Mouse (Mus musculus): ENCODE results near the gene Dapk1.
"Not testable (repeated sequence)": the region's sequence is repeated elsewhere in the genome, so short reads cannot be mapped to it uniquely, and the experiment has no call there.

The Dapk1 gene

DNA sequence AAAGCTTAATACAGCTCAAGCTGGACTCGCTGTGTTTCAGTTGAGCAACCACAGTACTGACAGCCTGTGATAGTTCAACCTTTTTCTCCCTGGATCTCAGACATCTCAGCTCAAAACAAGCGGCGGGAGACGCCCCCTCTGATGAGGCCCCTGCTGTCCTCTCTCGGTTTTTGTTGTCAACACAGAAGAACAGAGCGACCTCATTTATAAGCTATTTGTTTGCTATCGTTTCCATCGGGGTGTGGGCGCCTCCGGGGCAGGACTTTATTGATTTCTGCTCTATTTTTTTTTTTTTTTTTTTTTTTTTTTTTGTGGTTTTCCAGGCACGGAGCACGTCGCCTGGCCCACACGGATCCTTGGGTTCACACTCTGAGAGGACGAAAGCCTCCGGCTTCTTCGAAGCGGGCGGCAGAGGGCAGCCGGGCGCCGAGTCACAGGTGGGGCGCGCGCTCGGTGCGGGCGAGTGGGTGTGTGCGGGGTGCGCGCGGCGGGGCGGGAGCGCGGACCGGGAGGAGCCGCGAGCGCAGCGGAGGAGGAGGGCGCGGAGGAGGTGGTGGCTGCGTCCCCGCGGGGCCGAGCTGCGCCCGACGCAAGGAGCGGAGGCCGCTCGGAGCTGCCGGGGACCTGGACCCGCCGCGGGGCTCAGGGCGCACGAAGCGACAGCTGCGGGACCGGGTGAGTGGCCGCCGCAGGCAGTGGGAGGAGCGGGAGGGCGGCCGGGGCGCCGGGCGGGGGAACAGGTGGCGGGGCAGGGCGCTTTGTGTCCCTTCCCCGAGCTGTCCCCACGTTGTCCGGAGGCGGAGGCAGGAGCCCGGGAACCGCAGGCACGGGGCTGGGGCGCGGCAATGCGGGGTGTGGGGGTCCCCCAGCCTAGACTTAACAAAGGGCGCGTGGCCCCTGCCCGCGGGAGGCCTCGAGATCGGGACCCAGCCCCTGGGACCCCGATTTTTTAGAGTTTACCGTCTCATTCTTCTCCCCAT, at the start of gene Dapk1:
Gene Dapk1 (plus strand): TSS at position 512 of the 980 bp plus-strand sequence.
- no peak for DNase-seq (ENCODE audit: low read depth)

DNA sequence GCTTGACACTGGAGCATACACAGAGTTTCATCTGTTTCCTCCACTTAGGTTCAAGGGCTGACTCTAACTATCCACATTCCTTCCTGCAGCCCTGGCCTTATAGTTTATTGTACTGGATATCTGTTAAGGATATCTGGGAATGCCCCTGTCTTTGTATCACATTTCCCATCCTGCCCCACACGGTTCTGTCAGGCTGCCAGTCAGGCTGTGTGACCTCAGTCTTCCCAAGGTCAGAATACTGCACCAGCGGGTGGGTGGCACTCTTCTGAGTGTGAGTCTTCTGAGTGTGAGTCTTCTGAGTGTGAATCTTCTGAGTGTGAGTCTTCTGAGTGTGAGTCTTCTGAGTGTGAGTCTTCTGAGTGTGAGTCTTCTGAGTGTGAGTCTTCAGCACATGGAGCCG, 48.4 kb upstream of the Dapk1 start:
- no peak for DNase-seq (ENCODE audit: low read depth)

DNA sequence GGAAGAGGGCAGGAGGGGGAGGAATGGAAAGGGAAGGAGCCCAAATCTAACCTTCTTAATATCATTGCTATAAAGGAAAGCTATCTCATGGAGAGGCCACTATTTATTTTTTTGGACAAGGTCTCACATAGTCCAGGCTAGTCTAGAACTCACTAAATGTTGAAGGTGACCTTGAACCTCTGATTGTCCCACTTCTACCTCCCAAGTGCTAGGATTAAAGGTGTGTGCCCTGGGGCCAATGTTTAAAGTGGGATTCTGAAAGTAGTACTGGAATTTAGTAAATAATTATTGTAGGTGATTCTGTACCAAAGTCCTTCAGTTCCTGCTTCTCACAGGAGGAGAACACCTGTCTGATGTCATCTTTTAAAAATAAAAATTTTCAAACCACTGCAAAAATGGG, 45.3 kb upstream of the Dapk1 start:
- DNase-seq (ENCODE audit: low read depth): no peak

DNA sequence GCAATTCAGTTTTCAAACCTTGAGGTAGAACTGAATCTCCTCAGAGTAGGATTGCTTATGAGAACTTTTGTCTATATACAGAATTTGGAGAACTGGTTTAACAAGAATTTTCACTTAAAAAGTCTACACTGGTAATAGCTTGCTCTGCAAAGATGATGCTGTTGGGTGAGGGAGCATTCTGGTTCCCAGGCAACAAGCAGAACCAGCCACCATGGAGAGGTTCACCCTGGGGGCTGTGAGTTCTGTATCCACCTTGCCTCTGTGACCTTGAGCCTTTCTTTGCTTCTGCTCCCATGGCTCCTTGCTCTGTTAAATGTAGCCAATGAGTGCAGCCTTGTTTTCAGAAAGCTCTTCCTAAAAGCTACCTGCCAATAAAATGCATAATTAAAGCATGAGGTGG, 44.8 kb upstream of the Dapk1 start:
- no peak for DNase-seq (ENCODE audit: low read depth)

DNA sequence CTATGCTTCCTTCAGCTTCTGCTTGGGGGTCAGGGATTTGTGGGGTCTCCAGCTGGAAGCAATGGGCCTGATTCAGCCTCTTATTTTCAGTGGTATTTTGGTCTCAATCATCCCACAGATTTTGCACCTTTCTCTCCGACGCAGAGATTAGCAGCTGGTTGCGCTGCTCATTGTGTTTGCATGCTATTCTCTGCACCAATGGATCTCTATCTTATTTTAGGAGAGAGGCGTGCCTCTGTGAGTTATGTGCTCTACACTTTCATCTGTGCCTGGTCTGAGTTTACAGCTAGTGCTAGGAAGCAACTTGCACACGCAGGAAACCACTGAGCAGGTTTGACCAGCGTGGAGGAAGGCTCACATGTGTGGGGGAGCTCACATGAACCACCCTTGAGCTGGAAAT, 37.4 kb upstream of the Dapk1 start:
- no peak for DNase-seq (ENCODE audit: low read depth)

DNA sequence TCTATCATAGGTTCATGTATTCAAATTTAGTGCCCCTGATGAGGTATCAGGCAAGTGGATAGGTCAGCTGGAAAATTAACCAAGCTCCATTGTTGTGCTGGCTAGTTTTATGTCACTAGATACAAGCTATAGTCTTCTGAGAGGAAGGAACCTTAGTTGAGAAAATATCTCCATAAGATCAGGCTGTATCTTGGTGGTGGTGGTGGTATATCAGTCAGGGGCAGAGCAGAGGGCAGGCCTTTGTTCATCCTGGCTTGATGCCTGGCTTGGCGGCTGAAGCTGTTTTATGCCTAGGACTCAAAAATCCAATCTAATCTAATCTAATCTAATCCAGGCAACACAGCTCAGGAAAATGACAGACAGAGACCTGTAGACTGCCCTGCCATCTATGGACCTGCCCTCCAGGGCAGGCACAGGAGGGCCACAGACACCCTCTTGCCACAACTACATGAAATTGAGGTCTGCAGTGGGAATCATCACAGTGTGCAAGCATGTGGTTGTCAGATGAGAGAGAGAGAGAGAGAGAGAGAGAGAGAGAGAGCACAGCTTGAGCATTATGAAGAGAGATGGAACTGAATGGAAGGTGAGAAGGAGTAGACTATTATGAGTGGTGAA, 32.7 kb upstream of the Dapk1 start:
- no peak for DNase-seq (ENCODE audit: low read depth)

DNA sequence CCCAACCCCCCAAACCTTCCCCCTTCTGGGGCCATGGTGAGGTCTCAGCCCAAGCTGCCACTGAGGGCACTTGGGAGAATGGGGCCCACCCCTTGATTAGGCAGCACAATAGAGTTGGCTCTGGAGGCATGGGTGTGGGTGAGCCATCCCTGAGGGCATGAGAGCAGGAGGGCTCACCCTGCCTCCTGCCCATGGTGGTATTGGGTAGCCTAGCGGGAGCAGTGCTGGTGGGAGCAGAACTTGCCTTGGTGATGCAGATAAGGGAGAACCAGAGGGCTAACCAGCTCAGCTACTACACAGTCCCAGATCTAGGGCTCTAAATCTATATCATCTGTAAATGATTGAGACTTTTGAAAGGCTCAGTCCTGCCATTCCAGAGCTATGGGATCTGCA, 32.2 kb upstream of the Dapk1 start:
- no peak for DNase-seq (ENCODE audit: low read depth)

DNA sequence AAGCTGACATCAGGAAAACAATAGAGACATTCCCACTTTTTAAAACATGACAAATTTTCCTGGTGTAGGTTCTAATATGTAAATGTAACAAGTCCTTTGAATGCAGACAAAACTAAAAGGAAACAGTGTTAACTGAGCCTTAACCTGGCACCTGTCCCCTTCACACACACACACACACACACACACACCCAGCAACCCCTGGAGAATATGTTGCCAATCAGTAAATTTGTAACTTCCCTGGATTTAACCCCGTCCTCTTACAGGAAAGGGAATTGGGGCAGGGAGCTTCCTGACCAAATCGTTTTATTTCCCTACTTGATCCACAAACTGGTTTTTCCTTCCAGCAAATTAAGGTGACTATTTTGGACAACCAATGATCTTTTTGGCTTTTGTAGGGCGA, 28.2 kb upstream of the Dapk1 start:
- no peak for DNase-seq (ENCODE audit: low read depth)

DNA sequence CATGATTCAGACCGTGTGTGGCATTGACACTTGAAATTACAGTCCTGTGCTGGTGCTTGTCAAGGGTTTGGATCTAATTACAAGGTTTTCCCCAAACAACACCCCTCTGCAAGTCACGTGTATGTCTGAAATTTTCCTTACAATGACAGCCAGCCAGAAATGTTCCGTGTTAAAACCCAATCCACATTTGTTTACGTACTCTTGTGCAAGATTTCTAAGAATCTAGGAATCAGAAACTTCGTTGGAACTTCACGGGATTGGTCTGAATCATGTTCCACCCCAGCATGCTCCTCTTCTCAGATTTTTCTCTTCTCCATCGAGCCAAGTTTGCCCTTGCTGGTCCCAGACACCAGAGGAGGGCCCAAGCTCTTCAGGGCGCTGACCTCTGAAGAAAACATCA, 27.8 kb upstream of the Dapk1 start:
- no peak for DNase-seq (ENCODE audit: low read depth)

DNA sequence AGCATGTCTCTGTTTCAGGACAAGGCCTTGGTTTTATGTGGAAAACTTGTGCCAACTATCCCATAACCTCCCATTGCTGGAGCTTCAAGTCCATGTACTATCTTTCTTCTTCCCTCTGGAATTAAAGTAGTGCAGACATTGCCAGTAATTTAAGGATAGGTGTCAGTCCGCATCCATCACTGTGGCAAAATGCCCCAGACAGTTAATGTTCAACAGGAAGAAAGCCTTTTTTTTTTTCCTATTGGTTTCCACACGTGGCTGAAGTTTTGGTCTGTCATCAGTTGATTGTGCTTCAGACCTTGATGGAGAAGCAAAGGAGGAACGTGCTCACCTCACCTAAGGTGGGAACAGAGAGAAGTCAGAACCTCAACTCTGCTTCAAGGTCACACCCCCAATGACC, 23.2 kb upstream of the Dapk1 start:
- DNase-seq (ENCODE audit: low read depth): no peak

DNA sequence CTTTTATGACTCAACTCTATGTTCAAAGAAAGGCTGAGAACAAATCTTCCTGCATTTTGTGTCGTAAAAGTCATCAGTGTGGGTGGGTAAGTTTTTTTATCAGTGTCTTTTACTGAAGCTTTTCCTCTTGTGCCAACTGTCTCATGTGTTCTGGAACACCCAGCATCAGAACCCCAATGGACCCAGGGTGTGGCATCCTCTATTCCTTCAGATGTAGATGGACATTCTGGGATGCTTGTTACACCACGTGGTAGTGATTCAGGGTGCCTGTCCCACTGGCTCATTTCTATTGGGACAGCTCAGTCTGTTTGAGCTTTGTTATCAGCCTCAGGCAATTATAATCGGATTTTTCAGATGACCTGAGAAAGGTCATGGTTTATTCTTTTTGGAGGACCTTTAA, 6.9 kb upstream of the Dapk1 start:
- DNase-seq (ENCODE audit: low read depth): no peak

DNA sequence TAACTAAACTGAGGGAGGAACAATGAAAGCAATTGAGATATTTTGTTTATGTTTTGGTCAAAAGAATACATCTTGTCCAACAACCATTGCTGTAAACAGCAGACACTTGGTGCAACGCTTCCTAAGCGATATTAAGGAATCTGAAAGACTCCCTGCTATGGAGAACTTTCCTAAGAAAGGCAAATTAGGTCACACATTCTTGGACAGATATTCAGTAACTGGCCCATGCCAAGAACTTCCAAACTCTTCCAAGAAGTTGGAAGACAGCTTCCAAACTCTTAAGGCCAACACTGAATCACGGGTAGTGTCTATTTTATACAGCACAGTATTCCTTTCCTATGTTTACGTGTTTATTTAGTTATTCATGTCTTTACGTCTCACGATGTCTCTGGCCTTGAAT, 6.2 kb upstream of the Dapk1 start:
- no peak for DNase-seq (ENCODE audit: low read depth)

DNA sequence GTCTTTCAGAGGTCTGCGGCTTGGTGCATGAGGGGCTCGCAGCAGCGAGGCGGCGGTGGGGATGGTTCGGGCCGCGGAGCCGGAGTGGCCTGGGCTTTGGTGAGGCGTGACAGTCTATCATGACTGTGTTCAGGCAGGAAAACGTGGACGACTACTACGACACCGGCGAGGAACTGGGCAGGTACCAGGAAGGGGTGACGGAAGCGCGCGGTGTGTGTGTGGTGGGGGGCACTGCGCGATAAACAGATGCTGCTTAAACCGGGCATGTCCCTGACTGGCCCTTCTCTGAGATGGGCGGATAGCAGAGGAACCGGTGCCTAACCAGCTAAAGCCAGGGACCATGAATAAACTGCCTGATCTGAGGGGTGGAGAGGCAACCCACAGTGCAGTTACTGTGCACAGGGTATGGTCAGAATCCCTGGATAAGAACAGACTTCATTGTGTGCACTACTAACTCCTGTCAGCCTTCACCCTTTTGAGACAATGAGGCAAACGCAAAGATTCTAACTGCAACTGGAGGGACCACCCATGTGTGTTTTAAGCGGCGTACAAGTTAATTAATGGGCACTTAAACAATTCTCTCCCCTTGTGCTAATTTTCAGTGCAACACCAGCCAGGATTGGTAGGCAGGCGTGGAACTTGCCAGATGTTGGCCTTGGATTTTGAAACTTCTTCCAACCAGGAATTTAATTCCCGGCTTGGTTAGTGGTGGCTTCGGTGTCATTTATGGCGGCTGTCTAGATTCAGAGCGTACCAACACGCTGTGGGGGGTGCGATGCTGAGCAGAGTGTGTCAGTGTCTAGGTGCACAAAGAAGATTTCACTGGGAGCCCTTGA, 887 bp downstream of the Dapk1 start:
- no peak for DNase-seq (ENCODE audit: low read depth)

DNA sequence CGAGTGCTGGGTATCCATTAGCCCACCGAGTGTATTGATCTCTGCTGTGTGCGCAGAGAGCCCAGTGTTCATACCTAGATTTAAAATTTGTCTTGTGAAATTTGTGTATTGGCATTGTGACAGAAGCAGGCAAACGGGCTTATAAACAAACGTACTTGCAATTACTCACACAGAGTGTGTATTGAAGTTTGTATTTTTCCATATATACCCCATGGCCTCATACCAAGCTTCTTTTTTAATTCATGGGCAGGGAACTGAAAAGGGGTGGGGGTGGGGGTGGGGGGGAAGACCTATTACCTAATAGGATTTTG, 1.5 kb downstream of the Dapk1 start:
- DNase-seq (ENCODE audit: low read depth): no peak

DNA sequence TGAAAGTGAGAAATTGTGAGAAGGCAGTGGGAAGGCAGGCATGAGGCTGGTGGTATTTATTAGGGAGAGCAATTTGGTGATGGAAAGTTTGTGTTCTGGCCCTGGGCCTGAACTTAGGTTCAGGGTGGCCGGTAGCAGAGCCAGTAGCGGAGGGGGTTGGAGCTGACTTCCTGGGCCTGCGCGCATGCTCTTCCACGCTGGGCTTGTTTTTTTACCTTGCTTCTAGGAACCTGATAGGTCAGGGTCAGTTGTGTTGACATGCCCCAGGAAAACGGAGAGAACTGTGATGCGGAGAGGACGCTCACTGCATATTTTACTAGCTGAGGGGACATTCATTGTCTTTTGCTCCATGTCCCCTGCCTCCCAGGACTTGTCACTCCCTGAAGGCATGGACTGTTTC, 5.7 kb downstream of the Dapk1 start:
- DNase-seq (ENCODE audit: low read depth): no peak

DNA sequence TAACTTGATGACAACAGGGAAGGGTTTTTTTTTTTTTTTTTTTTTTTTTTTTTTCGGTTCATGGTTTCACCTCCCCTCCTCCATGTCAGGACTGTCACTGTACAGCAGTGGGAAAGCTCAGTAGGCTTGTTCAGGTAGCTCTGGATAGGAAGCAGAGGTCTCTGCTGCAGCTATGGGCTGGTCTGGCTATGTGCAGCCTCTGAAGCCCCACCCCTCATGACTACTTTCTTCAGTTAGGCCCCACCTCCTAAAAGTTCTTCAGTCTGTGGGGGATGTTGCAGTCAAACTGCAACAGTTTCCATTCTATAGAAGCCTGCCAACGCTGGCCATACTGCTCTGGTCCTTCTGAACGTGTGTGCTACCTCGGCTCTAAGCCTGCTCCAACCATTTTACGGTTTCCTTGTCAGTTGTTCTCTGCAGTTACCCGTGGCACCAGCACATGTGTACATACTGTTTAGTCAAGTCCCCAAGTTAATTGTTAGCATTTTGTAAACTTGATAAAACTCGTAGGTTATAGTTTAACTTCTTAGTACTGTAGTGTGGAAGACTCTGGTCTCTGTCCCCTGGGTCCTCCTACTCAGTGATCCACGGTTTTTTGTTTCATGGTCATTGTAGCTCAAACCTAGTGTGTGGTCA, 6.8 kb downstream of the Dapk1 start:
- no peak for DNase-seq (ENCODE audit: low read depth)

DNA sequence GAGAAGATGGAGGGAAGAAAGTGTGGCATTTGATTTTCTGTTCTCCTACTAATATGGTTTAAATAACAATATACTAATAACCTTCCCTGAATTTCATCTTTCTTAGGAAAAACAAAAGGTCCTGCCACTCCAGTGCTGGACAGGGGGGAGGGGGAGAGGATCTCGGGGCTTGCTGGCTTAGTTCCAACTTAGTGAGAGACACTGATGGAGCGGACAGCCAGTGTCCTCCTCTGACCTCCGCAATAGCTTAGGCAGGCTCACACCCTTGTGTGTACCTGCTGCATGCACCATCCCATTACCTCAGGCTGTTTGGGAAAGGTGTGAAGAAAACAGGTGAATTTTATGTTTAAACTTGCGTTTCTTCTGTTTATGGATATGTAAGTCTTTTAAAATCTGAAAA, 7.5 kb downstream of the Dapk1 start:
- no peak for DNase-seq (ENCODE audit: low read depth)

DNA sequence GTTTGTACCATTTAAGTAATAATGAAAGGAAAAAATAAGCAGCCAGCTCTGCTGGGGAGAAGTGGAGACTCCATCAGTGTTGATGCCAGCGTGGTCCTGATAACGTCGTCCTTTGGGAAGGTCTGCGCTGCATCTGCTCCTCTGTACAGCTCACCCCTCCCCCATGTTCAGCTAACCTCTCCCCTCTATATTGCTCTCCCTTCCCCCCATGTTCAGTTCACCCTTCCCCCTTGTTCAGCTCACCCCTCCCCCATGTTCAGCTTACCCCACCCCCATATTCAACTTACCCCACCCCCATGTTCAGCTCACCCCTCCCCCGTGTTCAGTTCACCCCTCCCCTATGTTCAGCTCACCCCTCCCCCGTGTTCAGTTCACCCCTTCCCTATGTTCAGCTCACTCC, 8.8 kb downstream of the Dapk1 start:
- DNase-seq (ENCODE audit: low read depth): no peak

DNA sequence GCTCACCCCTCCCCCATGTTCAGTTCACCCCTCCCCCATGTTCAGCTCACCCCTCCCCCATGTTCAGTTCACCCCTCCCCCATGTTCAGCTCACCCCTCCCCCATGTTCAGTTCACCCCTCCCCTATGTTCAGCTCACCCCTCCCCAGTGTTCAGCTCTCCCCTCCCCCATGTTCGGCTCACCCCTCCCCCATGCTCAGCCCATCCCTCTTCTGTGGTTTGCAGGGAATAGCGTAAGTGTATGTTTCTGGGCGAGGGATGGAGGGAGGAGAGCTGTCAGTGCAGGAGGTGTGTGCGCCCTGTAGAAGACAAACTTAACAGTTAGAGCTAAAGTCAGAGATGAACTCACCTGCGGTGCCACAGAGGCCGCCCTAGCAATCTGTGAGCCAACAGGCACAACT, 9.2 kb downstream of the Dapk1 start:
- DNase-seq (ENCODE audit: low read depth): not testable (repeated sequence)

DNA sequence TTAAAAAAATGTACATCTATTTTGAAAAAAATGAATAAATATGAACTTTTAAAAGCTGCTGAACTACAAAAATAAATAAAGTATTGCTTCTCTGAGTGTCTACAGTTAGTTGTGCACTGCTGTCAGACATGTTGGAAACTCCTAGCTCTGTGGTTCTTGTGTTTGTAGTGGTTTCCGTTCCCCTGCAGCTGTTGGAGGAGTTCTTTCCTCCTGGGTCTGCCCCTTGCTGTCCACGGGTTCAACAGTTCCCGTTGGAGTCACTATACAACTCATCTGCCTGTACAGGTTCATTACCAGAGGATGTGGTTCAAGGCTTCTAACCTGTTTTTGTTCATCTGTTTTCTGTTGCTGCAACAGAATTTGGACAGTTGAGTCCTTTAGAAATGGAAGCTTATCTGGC, 10.4 kb downstream of the Dapk1 start:
- no peak for DNase-seq (ENCODE audit: low read depth)

DNA sequence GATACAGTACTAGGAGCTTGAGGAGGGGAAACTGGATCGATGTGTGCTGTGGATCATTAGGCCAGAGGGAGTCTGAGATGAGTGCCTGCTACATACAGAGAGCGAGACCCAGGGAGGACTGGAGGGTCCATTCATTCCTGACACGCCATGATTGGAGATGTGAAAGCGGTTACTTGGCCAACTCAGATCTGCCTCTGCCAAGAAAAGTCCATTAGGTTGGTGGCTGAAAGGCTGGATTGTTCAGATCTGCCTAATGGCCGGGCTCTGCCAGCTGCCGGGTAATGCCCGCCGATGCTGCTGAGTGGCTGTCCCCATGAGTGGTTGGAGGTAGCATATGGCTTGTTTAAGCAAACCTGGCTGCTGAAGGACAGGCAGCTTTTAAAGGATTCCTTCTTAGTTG, 12.4 kb downstream of the Dapk1 start:
- no peak for DNase-seq (ENCODE audit: low read depth)

DNA sequence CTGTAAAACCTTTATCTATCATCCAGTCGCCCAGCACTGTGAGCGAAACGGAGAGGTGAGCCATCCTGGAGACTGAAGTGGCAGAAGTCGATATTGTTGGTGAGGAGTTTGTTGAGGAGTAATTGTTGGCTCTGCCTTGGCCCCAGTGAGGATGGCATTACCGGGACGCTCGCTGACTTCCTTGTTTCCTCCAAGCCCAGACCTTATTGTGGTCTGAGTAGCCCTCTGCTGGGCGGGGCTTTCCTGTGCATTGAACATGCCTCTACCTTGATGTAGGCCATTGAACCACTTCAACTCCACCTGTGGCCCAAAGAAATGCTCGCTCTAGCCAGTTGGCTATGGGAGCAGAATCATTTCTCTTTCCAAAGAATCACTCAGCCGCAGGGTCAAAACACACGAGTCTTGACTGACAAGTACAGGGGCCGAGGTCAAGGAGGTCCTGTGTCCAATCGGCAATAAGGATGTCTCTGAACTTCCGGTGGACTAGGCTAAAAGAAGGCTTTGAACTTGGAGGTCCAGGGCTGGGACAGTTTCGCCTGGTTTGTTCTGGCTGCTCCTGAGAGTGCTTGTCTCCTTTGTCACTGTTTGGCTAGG, 13.4 kb downstream of the Dapk1 start:
- no peak for DNase-seq (ENCODE audit: low read depth)
